Mouse (Mus musculus): ENCODE measurements around the gene Casr. TPM values are rescaled to one million over a fixed set of nuclear protein-coding genes. Genes with fewer than 3 reads are reported as not detected.

The Casr gene
- polyA plus RNA-seq (2021; fragmentation: Nextera tagmentation): 0.28 and 0.48 TPM in 2 replicates
- long read RNA-seq, experiment 1: 0 reads
- long read RNA-seq, experiment 2, partial matches to known transcripts: 0 of 1 reads
- long read RNA-seq, experiment 2, other reads (novel, unspliced or antisense): 1 of 1 reads

DNA sequence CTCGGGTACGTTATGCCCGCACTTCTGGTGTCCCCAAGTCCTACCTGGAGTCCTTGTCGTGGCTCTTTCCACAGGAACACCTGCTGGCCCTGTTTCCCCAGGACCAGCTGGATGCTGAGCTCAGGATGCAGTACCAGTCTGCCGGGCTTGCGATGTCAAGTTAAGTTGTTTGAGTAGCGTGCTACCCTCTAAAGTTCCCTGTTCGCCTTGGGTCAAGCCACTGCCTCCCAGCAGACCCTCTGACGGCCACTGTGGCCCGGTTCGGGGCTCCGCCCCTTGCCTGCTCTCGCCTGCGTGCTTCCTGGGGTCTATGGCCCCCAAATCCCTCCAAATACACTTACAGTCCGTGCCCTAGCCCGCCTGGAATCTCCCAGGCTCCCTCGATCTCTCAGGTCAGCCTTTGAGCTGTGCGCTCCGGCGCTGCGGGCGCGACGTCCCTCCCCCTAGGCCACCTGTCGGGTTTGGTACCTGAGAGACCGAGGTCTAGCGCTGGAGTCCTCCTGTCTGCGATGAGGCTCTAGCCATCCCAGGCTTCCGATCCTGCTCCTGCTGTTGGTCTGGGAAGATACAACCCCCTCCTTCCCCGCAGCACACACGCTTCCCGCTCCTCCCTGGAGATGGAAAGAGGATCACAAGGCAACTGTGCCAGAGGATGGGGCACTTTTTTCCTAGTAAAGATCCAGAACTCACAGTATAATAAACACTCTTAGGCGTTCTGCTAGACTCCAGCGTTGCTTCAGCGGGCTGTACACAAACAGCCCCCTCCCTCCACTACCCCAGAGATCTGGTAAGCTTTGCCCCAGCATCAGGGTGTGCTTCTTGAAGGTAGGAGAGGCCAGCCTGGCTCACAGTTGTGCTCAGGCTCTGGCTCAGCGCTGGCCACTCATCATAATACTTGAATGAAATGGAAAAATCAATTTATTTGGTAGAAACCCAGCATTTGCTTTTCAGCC lies at the start of gene Casr:
TSS of gene Casr (minus strand) at position 756 of the 953 bp plus-strand sequence.

DNA sequence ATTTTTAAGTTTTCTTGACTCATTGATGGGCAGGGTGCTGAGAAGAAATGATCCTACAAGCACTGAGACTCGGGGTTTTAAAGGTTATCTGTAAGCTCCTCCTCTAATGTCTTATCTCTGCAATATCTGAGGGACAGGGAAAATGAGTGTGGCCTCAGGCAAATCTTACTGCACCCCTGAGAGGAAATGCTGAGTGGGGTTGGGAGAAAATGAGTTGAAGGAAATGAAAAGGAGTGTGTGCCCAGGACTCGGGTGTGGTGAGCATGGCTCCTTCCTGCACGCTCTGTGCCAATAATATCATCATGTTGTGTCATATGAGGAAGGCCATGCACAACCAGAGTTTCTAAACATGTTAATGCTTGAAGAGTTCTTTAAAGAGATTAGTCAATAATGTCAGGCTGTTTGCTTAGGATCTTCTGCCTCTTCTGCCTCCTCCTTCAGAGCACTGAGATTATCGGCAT lies 106.6 kb downstream of the Casr start, which contains the start of gene Stfa3:
TSS of gene Stfa3 (minus strand) at position 51 of the 461 bp plus-strand sequence.

Other genes with a start within 250 kb of the Casr start
- gene BC117090, start 227.8 kb downstream of the Casr start, polyA plus RNA-seq (2021; fragmentation: Nextera tagmentation): not detected in 2 replicates
- gene BC100530, start 194.4 kb downstream of the Casr start, polyA plus RNA-seq (2021; fragmentation: Nextera tagmentation): not detected in 2 replicates
- gene Stfa2, start 153.7 kb downstream of the Casr start, polyA plus RNA-seq (2021; fragmentation: Nextera tagmentation): not detected in 2 replicates
- not detected in 2 replicates for gene Stfa3, start 106.7 kb downstream of the Casr start, polyA plus RNA-seq (2021; fragmentation: Nextera tagmentation)
- gene Cd86, start 103.9 kb upstream of the Casr start, polyA plus RNA-seq (2021; fragmentation: Nextera tagmentation): 1.2 and 1.7 TPM in 2 replicates
- 0.15 and 0.26 TPM in 2 replicates for gene Ildr1, start 131.8 kb upstream of the Casr start, polyA plus RNA-seq (2021; fragmentation: Nextera tagmentation)
- gene Slc15a2, start 222.8 kb upstream of the Casr start, polyA plus RNA-seq (2021; fragmentation: Nextera tagmentation): 23.8 and 30.6 TPM in 2 replicates